ENCODE assay signal across 7 mouse cellular contexts in the genomic region with DNA sequence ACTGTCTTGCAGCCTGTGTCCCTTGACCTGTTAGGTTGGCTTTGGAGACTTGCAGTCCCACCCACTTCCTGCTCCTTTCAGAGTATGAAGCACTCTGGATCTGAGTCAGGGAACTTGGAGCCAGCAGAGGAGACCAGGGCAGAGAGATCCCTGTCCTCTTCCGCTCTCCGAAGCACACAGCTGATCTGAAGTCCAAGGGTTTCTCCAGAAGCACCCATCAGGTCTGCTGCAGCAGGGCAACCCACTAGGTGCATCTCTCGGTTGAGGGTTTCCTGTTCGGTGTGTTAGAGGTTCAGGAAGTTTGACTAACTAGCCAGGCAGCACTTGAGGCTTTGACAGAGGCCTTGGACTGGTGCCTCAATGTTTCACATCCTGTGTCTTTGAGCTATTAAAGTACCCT. TPM values are rescaled to one million over a fixed set of nuclear protein-coding genes. Genes with fewer than 3 reads are reported as not detected.
A peak's percentile ranks its signal among the peaks of the same experiment; 100 is the strongest.
DNase-seq lines count a peak whose midpoint lies in the region; ATAC-seq lines count a peak whose summit lies in the region.

No protein-coding gene starts in this region.

- ATAC-seq in neural tube, embryonic 15.5 days (ENCODE audit: low FRiP score), result no peak

- no peak overlapping the region for H3K9ac ChIP-seq in neural tube, embryonic 15.5 days (replicated peaks)

- DNase-seq in urinary bladder, postnatal 36 days (ENCODE audit: low spot score in 2 of 2), result peak; percentile 20 to 34
- no peak for DNase-seq in urinary bladder, postnatal 4 days (ENCODE audit: low spot score in 2 of 2)
- peak; percentile 74 for DNase-seq in heart, embryonic 10.5 days (ENCODE audit: low spot score)
- DNase-seq in limb, embryonic 10.5 days (ENCODE audit: low spot score), result no peak
- no peak for DNase-seq in cerebellum, adult 11-12 months
- no peak for DNase-seq in cerebellum, adult 8-10 months

- no peaks in the 10 kb centered on the region for H3K9me3 ChIP-seq in heart, embryonic 10.5 days
- H3K9me3 ChIP-seq in limb, embryonic 10.5 days (replicated peaks), result no peaks in the 10 kb centered on the region
- no peaks in the 10 kb centered on the region for H3K9me3 ChIP-seq in neural tube, embryonic 15.5 days (replicated peaks)

- peak overlapping the region; percentile 65 for H3K4me2 ChIP-seq in neural tube, embryonic 15.5 days

- peak overlapping the region; percentile 57; the same call in 1 of the 2 replicates for H3K27ac ChIP-seq in heart, embryonic 10.5 days
- H3K27ac ChIP-seq in limb, embryonic 10.5 days, result 0 out of 2 replicates have a peak overlapping the region, but pooled peaks have one; percentile 6
- H3K27ac ChIP-seq in neural tube, embryonic 15.5 days (replicated peaks), result peak overlapping the region; percentile 42

- peaks cover 67% of the 10 kb centered on the region for H3K4me1 ChIP-seq in heart, embryonic 10.5 days
- peaks cover 62% of the 10 kb centered on the region for H3K4me1 ChIP-seq in limb, embryonic 10.5 days
- H3K4me1 ChIP-seq in neural tube, embryonic 15.5 days, result peaks cover 51% of the 10 kb centered on the region

- H3K36me3 ChIP-seq in heart, embryonic 10.5 days, result peaks cover 11% of the 10 kb centered on the region; the same call in 1 of the 2 replicates
- H3K36me3 ChIP-seq in limb, embryonic 10.5 days, result no peaks in the 10 kb centered on the region
- H3K36me3 ChIP-seq in neural tube, embryonic 15.5 days, result no peaks in the 10 kb centered on the region

- peak overlapping the region; percentile 73 for H3K4me3 ChIP-seq in heart, embryonic 10.5 days
- no peak overlapping the region for H3K4me3 ChIP-seq in limb, embryonic 10.5 days
- peak overlapping the region; percentile 9; the same call in 1 of the 2 replicates for H3K4me3 ChIP-seq in neural tube, embryonic 15.5 days (replicated peaks)

- WGBS in heart, embryonic 10.5 days, result 58% methylated on average over 4 of the region's 4 CpGs
- 84% methylated on average over 4 of the region's 4 CpGs for WGBS in limb, embryonic 10.5 days
- WGBS in neural tube, embryonic 15.5 days, result 67% methylated on average over 4 of the region's 4 CpGs

- no peaks in the 10 kb centered on the region for H3K27me3 ChIP-seq in heart, embryonic 10.5 days (ENCODE audit: insufficient read depth, poor library complexity, severe bottlenecking)
- H3K27me3 ChIP-seq in limb, embryonic 10.5 days (ENCODE audit: low read depth, poor library complexity, severe bottlenecking), result peaks cover 29% of the 10 kb centered on the region
- peaks cover 23% of the 10 kb centered on the region for H3K27me3 ChIP-seq in neural tube, embryonic 15.5 days (replicated peaks)

RNA-seq across cellular contexts. Expression of a gene that starts 2.0 kb away (rescaled TPM):
- 349 and 412 TPM in 2 replicates for polyA plus RNA-seq in heart, embryonic 10.5 days (2016; fragmentation: Nextera tagmentation; extraction: Ambion mirVana)
- 101 and 138 TPM in 2 replicates for polyA plus RNA-seq in limb, embryonic 10.5 days (2016; fragmentation: Nextera tagmentation; extraction: Ambion mirVana)
- polyA plus RNA-seq in neural tube, embryonic 15.5 days (2015; fragmentation: Nextera tagmentation; extraction: Ambion mirVana), result 251 and 335 TPM in 2 replicates

RNA-seq across cellular contexts. Expression of a gene that starts 57.7 kb away (rescaled TPM):
- 13.0 and 17.0 TPM in 2 replicates for polyA plus RNA-seq in heart, embryonic 10.5 days (2016; fragmentation: Nextera tagmentation; extraction: Ambion mirVana)
- 22.5 and 25.2 TPM in 2 replicates for polyA plus RNA-seq in limb, embryonic 10.5 days (2016; fragmentation: Nextera tagmentation; extraction: Ambion mirVana)
- polyA plus RNA-seq in neural tube, embryonic 15.5 days (2015; fragmentation: Nextera tagmentation; extraction: Ambion mirVana), result 10.1 and 11.0 TPM in 2 replicates

Comparison
In these comparisons a context has a peak if more than half of its experiments do, and no peak if none do; other contexts are left out.
1. DNase-seq: peak in urinary bladder, postnatal 36 days (2 of 2) and heart, embryonic 10.5 days (single experiment); none in urinary bladder, postnatal 4 days (0 of 2), limb, embryonic 10.5 days (single experiment), cerebellum, adult 11-12 months (single experiment) and cerebellum, adult 8-10 months (single experiment).
2. H3K27ac ChIP-seq: peak in every context shown above with its lines; median percentile 57 in heart, embryonic 10.5 days; 42 in neural tube, embryonic 15.5 days; 6 in limb, embryonic 10.5 days.